Mouse (Mus musculus): ENCODE data around the gene Dctpp1. TPM values are rescaled to one million over a fixed set of nuclear protein-coding genes. Genes with fewer than 3 reads are reported as not detected.
A peak's percentile ranks its signal among the peaks of the same experiment; 100 is the strongest.

Gene Dctpp1
- total RNA-seq (2015) (32.1 and 45.3 TPM in 2 replicates), total RNA-seq (2017) (23.3 and 31.0 TPM in 2 replicates)

DNA sequence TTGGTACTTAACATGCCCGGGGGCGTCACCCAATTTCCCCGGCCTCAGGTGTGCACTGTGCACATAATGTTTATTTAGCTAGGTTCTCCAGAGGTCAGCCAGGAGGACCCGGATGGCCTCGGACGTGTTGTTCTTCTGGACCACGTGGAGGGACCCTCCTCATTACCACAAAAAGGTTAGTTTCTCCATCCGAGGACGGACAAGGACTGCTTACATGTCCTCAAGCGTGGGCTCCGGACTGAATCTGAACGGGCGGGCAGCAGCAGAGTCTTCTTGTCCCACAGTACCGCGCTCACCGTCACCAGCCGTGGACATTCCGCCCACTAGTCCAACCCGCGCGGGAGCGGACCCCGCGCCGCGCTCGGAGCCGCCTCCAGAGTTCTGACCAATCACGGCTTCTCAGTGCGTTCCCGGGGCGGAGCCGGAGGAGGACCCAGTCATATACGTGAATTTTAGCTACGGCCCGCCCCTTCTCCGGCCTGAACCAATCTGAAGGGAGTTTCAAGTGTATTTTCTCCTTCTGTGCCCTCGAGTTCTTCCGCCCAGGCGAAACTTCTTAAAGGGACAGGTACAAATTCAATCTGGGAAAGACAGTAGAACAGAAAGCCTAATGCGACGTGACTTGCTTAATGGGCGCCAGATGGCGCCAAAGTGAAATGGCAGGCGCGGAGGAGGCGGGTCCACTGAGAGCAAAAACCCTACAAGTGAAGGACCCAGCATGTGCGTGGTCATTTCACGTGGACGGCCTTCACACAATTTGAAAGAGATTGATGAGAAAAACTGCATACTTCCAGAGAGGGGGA, at the start of gene Dctpp1:
TSS of gene Dctpp1 (minus strand) at position 401 of the 803 bp plus-strand sequence.
- peak; percentile 97 for ATAC-seq (ENCODE audit: poor library complexity, severe bottlenecking)

DNA sequence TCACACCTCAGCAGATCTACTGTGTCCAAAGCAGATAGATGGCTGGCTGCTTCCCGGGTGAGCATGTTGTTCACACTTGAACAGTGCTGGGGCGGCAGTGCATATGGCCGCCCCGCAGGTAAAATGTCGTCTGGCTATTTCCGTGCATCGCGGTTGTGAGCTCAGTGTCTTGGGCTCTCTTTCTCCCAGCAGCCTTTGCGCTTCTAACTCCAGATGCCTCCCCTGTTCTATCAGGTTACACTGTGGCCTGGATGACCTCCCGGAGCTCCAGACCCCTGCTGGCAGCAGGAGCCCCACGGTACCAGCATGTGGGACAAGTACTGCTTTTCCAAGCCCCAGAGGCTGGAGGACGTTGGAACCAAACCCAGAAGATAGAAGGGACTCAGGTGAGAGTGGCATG, 49.4 kb upstream of the Dctpp1 start:
- ATAC-seq (ENCODE audit: poor library complexity, severe bottlenecking), result no peak

DNA sequence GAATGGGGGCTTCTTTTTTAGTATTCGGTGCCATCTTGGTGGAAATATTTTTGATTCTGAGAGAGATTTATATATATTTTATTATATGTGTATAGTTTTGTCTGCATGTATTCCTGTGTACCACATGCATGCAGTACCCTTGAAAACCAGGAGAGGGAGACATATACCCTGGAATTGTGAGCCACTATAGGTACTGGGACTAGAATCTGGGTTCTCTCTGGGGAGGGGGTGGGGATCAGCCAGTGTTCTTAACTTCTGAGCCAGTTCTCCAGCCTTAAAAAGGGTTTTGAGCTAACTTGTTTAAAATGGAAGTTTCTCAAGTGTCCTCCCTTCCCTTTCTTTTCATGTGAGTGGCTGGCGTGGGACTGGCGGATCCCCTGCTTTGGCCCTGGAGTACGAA, 48.4 kb upstream of the Dctpp1 start:
- peak; percentile 62; the same call in 1 of the 2 replicates for ATAC-seq (ENCODE audit: poor library complexity, severe bottlenecking)

DNA sequence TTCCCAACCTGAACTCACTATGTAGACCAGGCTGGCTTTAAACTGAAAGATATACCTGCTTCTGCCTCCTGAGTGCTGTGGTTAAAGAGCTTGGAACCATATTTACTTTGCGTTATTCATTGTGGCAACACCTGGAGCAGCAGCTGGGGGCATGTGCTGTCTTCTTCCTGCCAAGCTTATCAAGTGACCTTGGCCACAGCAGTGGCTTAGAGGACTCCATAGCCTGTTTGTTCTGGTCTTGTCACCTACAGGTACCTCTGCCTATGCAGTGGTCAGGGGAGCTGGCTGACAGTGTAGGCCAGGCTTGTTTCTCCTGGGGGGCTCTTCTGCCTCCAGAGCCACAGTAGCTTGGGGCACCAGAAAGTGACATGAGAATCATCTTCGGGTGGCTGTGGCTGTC, 47.9 kb upstream of the Dctpp1 start:
- no peak for ATAC-seq (ENCODE audit: poor library complexity, severe bottlenecking)

DNA sequence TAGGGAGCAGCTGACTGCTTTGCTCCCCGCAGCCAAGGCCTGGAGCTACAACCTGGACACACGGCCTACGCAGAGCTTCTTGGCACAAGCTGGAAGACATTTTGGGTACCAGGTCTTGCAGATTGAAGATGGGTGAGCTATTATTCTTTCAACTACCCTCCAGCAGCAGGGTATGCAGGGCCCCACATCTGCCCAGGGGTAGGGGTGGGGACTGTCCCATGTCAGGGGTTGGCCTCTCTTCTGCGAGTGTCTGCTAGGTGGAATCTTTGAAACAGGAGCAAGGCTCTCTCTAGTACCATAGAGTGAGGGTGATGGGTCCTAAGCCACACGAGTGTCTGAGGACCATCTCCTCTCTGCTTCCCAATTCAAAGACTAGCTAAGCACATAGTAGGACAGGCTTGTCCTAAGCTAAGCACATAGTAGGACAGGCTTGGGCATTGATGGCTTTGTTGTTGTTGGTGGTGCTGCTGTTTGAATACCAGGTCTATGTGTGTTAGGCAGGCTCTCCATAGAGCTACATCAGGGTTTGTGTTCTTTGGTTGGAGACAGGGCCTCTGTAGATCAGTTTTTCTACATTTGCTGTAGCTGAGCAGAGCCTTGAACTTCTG, 37.2 kb upstream of the Dctpp1 start:
- no peak for ATAC-seq (ENCODE audit: poor library complexity, severe bottlenecking)

DNA sequence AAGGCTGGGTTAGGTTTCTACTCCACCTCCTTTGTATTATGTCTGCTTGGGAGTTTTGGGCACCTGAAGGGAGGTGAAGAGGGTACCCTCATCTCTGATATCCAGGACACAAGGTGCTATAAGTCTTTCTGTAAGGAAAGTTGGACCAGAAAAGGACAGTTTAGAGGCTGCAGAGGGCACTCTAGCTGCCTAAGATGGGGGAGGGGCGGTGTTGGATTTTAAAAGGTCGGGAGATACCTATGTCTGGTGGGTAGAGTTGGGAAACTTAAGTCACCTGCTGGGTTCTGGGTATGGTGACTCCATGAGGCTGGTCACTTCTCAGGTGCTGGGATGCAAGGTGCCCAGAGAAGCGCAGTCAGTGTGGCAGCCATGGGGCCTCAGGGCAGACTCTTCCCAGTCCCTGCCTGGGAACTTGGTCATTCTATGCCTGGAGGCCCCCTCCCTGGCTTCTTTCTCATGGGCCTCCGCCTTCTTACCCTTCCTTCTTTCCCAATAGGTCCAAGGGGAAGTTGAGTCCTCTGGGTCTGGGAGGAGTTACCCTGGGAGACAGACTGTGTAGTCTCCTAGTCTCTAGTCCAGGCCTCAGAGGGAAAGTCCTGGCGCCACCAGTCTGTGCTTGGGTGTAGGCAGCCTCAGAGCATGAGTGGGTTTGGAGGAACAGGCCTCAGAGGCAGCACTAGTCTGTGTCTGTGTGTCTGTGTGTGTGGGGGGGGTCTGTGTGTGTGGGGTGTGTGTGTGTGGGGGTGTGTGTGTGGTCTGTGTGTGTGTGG, 36.5 kb upstream of the Dctpp1 start:
- ATAC-seq (ENCODE audit: poor library complexity, severe bottlenecking), result peak; percentile 50

DNA sequence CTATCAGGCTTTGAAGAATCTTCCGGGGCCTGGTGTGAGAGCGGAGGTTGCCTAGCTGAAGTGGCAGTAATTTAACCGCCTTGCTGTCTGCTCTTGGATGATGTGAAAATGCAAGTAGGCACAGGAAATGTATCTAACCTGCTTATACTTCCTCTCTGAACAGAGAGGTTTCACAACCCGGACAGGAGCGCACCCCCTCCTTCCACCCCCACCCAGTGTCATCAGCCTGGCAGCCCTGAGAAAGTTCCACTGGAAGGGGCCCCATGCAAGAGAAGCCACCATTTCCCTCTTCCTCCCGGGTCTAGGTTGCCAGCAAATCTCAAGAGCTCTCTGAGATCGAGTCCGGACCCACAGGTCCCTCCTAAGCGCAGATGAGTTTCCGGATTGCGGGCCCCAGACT, 35.6 kb upstream of the Dctpp1 start, which contains the start of gene Itgal:
TSS of gene Itgal (plus strand) at position 163 of the 400 bp plus-strand sequence.
- peak; percentile 96 for ATAC-seq (ENCODE audit: poor library complexity, severe bottlenecking)

DNA sequence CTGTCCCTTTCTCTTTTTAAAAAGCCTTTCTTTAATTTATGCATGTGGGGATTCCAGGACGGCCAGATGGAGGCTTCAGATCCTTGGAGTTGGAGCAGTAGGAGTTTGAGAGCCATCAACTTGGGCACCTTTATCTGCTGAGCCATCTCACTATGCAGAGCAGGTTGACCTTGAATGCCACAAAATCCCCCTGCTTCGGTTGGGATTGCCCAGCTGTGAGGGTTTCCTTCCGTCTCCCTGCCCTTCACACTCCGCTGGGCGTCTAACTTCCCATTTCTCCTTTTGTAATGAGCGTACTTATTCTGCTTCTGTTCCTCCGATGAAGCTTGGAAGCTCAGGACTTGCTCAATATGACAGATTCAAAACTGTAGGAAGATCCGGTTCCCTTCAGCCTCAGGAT, 29.6 kb upstream of the Dctpp1 start:
- ATAC-seq (ENCODE audit: poor library complexity, severe bottlenecking), result peak; percentile 49

DNA sequence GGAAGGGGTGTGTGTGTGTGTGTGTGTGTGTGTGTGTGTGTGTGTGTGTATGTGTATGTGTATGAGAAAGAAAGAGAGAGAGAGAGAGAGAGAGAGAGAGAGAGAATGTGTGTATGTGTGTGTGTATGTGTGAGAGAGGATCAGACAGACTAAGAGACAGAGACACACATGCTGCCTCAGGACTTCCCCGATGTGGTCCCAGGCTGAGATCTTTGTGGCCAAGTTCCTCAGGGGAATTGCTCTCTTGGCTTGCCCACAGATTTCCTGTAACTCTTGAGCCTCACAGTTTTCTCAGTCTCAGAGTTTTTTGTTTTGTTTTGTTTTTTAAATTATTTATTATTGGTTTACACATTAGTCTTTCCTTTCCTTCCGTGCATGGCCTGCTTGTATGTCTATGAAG, 28.8 kb upstream of the Dctpp1 start:
- ATAC-seq (ENCODE audit: poor library complexity, severe bottlenecking), result no peak

DNA sequence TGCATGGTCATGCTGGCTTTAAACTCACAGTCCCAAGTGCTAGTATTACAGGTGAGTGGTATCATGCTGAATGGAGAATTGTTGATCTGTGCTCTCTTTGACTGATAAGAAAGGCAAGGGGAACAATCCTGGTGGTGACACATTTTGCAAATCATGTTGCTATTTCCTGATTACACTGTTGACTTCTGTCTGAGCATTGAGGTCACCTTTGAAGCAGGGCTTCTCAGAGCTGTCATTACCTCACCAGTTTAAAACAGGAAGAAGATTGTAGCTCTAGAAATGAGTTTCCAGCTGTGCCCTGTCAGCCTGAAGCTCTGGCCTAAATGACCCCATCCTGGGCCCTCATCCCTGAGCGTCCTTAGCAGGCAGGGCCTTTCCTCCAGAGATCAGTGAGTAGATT, 27.4 kb upstream of the Dctpp1 start:
- ATAC-seq (ENCODE audit: poor library complexity, severe bottlenecking), result peak; percentile 82

DNA sequence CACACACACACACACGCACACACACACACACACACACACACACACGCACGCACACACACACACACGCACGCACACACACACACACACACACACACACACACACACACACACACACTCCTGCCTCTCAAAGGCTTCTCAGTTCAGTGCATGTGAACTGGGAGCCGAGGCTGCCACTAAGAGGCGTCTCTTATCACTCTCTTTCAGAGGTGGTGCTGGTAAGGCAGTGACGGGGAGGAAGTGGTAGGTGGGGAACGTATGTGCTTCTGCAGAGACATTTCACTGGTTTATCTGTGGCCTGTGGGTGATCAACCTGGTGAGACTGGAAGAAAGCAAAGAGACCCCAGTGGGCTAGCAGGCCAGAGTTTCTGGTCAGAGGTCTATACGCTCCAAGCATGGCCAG, 24.6 kb upstream of the Dctpp1 start:
- ATAC-seq (ENCODE audit: poor library complexity, severe bottlenecking), result peak; percentile 62

DNA sequence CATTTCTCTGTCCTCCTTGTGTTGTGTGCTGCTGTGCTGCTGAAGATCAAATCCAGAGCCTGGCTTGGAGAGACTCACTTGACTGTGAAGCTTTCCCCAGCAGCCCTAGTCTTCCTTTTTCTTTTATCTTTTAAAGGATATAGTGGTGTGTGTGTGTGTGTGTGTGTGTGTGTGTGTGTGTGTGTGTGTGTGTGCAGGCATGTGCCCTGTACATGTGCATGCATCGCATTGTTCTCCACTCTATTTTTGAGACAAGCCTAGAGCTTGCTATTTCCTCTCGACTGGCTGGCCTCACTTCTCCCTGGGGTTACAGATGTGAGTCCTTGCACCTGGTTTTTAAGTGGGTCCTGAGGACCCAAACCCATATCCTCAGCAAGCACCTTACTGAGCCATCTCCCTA, 21.7 kb upstream of the Dctpp1 start:
- no peak for ATAC-seq (ENCODE audit: poor library complexity, severe bottlenecking)

DNA sequence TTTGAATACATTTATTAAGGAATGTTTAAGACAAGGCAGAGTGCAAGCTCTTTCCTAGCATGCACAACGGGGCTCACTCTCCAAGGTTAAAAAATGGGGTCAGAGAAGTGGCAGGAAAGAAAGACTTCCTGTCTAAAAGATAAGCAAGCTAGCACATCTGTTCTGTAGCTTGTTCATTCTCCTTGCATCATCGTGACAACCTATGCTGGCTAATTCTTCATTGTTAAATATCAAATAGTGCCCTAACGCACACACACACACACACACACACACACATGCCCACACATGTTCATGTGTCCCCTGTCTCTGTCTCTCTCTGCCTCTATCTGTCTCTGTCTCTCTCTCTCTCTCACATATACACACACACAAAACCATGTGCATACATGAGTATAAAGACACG, 20.6 kb upstream of the Dctpp1 start:
- ATAC-seq (ENCODE audit: poor library complexity, severe bottlenecking), result no peak

DNA sequence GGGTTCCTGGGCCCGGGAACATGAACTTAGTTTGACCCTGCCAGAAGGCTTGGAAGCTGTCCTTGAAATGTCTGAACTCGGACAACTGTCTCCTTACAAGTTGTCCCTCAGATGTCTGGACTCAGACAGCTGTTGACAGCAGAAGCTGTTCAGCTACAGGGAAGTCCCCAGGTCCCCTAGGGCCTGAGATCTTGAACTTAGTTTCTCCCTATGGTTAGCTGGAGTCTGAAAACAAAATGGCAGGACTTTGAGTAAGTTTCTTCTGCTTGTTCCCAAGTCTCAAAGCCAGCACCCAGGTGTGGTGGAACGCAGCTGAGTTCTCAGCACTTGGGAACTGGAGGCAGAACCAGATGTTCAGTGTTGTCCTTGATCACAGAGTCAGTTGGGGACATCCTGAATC, 19.6 kb upstream of the Dctpp1 start:
- no peak for ATAC-seq (ENCODE audit: poor library complexity, severe bottlenecking)

DNA sequence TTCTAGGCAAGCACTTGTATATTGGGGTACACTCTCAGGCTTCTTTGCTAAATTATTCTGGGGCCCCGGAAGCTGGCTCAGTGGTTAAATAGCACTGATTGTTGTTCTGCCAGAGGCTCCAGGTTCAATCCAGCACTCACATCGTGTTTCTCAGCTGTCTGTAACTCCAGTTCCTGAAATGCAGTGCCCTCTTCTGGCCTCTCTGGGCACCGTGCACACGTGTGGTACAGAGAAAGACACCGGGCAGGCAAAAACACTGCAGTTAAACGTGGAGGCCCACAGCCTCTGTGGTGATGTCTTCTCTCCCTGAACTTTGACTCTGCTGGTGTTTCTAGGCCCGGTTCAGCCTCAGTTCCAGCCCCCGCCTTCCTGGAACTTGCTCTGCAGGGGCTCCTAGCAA, 17.8 kb upstream of the Dctpp1 start:
- ATAC-seq (ENCODE audit: poor library complexity, severe bottlenecking), result peak; percentile 59

DNA sequence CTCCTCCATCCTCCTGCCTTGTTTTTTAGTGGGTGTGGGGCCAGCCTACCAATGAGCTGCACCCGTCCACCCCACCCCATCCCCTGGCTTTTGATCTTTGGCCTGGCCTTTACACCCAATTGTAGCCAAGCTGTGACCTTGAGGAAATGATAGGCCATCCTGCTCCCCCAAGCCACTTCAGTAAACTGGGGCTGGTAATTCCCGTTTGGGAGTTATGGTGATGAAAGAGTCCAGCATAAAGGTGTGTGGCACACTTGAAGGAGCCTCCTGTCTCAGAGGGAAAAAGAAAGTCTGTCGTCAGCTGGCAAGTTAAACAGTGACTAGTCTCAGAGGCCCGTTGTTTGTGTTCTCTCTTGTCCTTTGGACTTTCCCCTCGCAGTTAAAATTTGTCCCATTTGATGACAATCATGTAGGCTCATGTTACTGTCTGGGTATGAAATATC, 16.0 kb upstream of the Dctpp1 start:
- ATAC-seq (ENCODE audit: poor library complexity, severe bottlenecking), result no peak

DNA sequence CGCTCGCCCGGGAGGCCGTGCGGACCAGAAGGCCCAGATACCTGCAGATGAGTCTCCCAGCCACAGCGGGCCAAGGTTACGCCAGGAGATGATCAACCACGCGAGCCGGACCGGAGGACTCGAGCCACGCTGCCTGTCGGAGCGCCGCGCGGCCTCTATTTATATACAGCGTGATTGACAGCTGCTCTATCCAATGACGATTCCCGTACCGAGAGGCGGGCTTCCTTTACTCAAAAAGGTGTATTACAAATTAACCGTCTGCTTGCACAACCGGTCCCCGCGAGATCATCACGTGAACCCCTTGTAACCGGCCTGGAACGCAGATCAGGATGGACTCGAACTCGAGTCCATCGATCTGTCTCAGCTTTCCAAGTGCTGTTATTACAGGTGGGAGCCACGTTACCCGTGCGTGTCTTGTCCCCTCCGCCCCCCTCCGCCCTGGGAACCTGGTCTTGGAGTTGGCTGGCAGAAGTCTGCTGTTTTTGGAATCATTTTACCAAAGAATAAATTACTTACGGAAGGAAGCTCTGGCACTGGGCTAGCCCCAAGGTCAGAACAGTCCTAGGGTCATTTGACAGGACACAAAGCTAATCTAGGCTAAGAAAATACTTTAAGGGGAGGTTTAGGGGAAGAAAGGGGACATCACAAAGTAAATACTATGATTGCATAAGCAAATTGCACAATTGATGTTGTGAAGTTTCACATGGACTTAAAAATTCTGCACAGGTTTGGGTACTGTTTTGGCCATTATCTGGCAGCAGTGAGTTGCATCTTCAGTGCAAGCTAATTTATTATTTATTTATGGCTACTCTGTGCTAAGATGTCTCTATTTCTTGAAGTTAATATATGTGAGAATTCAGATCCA, 13.6 kb upstream of the Dctpp1 start, which contains the start of gene Sephs2:
TSS of gene Sephs2 (minus strand) at position 131 of the 865 bp plus-strand sequence.
- ATAC-seq (ENCODE audit: poor library complexity, severe bottlenecking), result peak; percentile 80

DNA sequence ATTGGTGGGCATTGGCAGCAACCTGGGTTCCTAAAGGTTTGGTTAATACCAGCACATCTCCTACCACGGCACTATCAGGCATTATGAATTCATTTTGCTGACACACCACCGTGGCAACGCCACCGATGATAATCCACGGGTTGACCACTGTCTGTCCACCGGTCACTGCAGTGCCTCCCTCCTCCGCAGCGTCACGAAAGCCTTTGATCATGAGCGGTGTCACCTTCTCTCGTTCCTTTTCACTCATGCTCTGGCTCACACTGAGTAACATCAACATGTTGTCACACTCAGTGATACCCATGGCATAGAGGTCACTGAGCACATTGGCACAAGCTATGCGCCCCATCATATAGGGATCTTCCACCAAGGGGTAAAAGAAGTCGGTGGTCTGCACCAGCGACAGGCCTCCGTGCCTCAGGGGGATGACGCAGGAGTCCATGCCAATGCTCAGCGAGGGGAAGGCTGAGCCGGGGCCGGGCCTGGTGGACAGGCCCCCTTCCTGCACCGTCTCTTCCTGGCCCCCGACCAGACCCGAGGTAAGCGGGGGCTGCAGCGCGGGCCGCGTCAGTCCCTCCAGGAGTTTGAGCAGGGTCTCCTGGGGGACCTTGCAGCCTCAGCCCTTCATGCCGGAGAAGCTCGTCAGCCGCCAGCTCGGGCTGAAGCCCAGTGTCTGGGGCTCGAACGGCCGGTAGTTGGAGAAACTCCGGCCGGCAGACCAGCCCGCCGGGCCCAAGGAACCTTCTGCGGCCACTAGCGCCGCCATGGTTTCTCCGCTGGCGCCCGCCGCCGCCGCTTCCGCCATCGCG, 12.8 kb upstream of the Dctpp1 start:
- ATAC-seq (ENCODE audit: poor library complexity, severe bottlenecking), result peak; percentile 5; the same call in 1 of the 2 replicates

DNA sequence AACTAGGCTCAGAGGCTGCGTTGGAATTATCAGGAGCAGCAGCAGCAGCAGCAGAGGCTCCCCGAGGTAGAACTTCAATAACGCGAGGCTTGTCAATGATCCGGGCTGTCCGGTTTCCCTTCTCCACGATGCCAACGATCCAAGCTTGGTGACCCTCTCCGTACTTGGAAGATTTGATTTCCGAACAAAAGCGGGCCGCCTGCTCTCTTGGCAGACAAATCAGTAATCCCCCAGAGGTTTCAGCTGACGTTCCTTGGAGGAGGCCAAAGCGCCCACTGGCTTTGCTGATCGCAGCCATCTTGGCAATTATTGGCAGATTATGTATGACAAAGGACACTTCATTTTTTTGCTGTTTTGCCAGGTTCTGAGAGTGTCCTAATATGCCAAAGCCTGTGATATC, 12.1 kb upstream of the Dctpp1 start:
- no peak for ATAC-seq (ENCODE audit: poor library complexity, severe bottlenecking)

DNA sequence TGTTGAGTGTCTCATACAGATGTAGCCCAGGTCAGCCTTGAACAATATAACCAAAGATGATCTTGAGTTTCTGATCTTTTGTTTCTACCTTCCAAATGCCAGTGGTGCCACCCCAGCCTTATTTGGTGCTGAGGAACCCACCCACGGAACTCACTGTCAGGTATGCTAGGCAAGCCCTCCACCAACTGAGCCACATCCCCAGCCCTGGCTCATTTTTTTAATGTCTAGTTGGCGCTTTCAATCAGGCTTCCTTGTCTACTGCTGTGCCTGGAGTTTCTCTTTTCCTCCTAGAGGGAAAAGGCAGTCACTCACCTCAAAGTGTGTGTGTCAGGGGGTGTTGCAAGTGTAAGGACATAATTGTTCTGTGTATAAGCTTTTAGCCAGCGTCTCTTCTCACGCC, 10.6 kb upstream of the Dctpp1 start:
- ATAC-seq (ENCODE audit: poor library complexity, severe bottlenecking), result no peak

Data from megakaryocyte, adult 5-6 weeks (primary cell).